Mouse (Mus musculus): Measurements from ENCODE around the gene Ubb. TPM values are rescaled to one million over a fixed set of nuclear protein-coding genes. Genes with fewer than 3 reads are reported as not detected.
A peak's percentile ranks its signal among the peaks of the same experiment; 100 is the strongest.

Ubb gene
- polyA plus RNA-seq, 1 experiment from 2014 or later = 2,820 TPM

DNA sequence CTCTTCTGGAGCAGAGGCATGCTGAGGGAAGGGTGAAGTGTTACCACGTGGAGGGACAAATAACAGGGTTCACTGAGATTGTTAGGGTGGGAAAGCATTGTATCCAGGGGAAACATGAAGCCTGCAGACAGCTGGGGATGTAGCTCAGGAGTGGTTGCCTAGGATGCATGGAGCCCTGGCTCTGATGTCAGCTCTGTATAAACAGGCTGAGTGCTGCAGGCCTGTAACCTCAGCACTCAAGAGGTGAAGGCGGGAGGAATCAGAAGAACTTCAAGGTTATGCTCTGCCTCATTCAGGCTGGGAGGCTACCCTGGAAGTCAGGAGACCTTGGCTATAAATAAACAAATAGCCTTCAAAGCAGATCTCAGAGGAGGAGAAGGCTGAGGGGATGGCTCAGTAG lies 32.0 kb upstream of the Ubb start:
- DNase-seq (ENCODE audit: low spot score) (no peak), ATAC-seq (replicated peaks; ENCODE audit: low FRiP score, low TSS enrichment, low read depth) (no peak)
- Histone ChIP-seq H3K4me2 (ENCODE audit: low read length) (no peak overlapping the region), H3K27ac (ENCODE audit: low read depth) (0 out of 2 replicates have a peak overlapping the region, but pooled peaks have one; percentile 22), H3K27me3 (replicated peaks; ENCODE audit: control insufficient read depth, insufficient read depth, low read length) (no peaks in the 10 kb centered on the region), H3K36me3 (ENCODE audit: control insufficient read depth, insufficient read depth, low read length) (no peaks in the 10 kb centered on the region), H3K9ac (ENCODE audit: low read length) (no peak overlapping the region), H3K9me3 (ENCODE audit: control insufficient read depth, low read length) (no peaks in the 10 kb centered on the region), H3K4me1 (replicated peaks; ENCODE audit: control insufficient read depth, insufficient read depth, low read length) (no peaks in the 10 kb centered on the region), H3K4me3 (ENCODE audit: low read depth, low read length) (no peak overlapping the region)
- 19% methylated on average over 2 of the region's 2 CpGs for WGBS

DNA sequence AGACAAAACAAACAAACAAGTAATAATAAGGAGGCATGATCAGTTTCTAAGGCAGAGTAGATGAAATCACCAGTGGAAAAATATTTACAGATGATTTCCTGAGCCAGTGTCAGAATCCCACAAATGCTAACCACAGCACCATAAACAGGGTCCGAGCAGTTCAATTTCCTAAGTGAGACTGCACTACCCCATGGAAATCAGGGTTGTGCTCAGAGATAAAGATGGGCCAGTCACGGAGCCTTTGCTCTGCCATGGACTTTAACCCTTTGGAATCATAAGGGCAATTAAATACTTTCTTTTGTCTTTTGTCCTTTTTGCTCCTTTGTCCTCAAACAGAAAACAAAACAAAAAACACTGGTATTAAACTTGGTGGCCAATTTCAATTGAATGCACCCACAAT lies 28.7 kb upstream of the Ubb start:
- H3K4me3 ChIP-seq (ENCODE audit: low read depth, low read length) = no peak overlapping the region
- H3K27me3 ChIP-seq (replicated peaks; ENCODE audit: control insufficient read depth, insufficient read depth, low read length) = no peaks in the 10 kb centered on the region
- peaks cover 4% of the 10 kb centered on the region; the same call in 1 of the 2 replicates for H3K36me3 ChIP-seq (ENCODE audit: control insufficient read depth, insufficient read depth, low read length)
- H3K9ac ChIP-seq (ENCODE audit: low read length) = no peak overlapping the region
- DNase-seq (ENCODE audit: low spot score) (no peak), ATAC-seq (replicated peaks; ENCODE audit: low FRiP score, low TSS enrichment, low read depth) (no peak)
- no peaks in the 10 kb centered on the region for H3K9me3 ChIP-seq (ENCODE audit: control insufficient read depth, low read length)
- H3K4me1 ChIP-seq (replicated peaks; ENCODE audit: control insufficient read depth, insufficient read depth, low read length) = no peaks in the 10 kb centered on the region
- 45% methylated on average over 2 of the region's 2 CpGs for WGBS
- no peak overlapping the region for H3K27ac ChIP-seq (ENCODE audit: low read depth)
- H3K4me2 ChIP-seq (ENCODE audit: low read length) = no peak overlapping the region

DNA sequence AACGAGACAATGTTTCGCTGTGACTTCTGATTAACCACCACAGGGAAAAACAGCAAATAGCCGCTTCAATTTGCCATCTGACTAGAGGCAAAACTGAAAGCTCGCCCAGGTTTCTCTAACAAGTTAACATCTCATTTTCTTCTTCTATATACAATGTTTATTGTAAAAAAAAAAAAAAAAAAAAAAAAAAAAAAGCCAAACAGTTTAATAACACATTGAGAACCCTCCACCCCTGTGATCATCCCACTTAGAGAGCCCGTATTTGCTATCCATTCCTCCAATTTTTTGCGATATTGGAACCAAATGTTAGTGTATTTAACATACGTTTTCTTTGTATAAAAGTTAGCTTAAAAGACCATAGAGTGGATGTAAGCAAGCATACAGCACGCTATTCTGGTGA lies 13.9 kb upstream of the Ubb start:
- Histone ChIP-seq H3K27me3 (replicated peaks; ENCODE audit: control insufficient read depth, insufficient read depth, low read length) (0 out of 2 replicates have a peak, but pooled peaks cover 2% of the 10 kb centered on the region), H3K4me2 (ENCODE audit: low read length) (no peak overlapping the region), H3K4me1 (replicated peaks; ENCODE audit: control insufficient read depth, insufficient read depth, low read length) (0 out of 2 replicates have a peak, but pooled peaks cover 4% of the 10 kb centered on the region), H3K36me3 (ENCODE audit: control insufficient read depth, insufficient read depth, low read length) (0 out of 2 replicates have a peak, but pooled peaks cover 5% of the 10 kb centered on the region), H3K9ac (ENCODE audit: low read length) (no peak overlapping the region), H3K27ac (ENCODE audit: low read depth) (no peak overlapping the region), H3K4me3 (ENCODE audit: low read depth, low read length) (no peak overlapping the region), H3K9me3 (ENCODE audit: control insufficient read depth, low read length) (no peaks in the 10 kb centered on the region)
- 85% methylated on average over 8 of the region's 8 CpGs for WGBS
- no peak for ATAC-seq (replicated peaks; ENCODE audit: low FRiP score, low TSS enrichment, low read depth)
- no peak for DNase-seq (ENCODE audit: low spot score)

DNA sequence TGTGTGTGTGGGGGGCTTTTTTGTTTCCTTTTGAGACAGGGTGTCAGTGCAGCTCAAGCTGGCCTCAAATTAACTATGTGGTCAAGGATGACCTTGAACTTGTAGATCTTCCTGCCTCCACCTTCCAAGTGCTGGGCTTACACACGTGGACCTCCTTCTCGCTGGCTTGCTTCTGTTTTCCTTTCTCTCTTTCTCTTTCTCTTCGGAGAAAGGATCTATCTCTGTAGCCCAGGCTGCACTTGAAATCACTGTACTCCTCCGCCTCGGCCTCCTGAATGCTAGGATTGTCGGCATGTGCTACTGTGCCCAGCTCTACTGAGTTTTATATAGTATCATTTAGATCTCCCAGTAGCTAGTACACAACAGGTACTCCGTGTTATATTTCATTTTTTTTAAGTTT lies 13.4 kb upstream of the Ubb start:
- H3K9me3 ChIP-seq (ENCODE audit: control insufficient read depth, low read length) = no peaks in the 10 kb centered on the region
- 0 out of 2 replicates have a peak, but pooled peaks cover 3% of the 10 kb centered on the region for H3K36me3 ChIP-seq (ENCODE audit: control insufficient read depth, insufficient read depth, low read length)
- H3K27ac ChIP-seq (ENCODE audit: low read depth) = no peak overlapping the region
- H3K9ac ChIP-seq (ENCODE audit: low read length) = no peak overlapping the region
- DNase-seq (ENCODE audit: low spot score) (no peak), ATAC-seq (replicated peaks; ENCODE audit: low FRiP score, low TSS enrichment, low read depth) (no peak)
- H3K4me3 ChIP-seq (ENCODE audit: low read depth, low read length) = peak overlapping the region; percentile 68; the same call in 1 of the 2 replicates
- peak overlapping the region; percentile 88 for H3K4me2 ChIP-seq (ENCODE audit: low read length)
- 0 out of 2 replicates have a peak, but pooled peaks cover 4% of the 10 kb centered on the region for H3K4me1 ChIP-seq (replicated peaks; ENCODE audit: control insufficient read depth, insufficient read depth, low read length)
- 0 out of 2 replicates have a peak, but pooled peaks cover 2% of the 10 kb centered on the region for H3K27me3 ChIP-seq (replicated peaks; ENCODE audit: control insufficient read depth, insufficient read depth, low read length)
- 46% methylated on average over 7 of the region's 7 CpGs for WGBS

DNA sequence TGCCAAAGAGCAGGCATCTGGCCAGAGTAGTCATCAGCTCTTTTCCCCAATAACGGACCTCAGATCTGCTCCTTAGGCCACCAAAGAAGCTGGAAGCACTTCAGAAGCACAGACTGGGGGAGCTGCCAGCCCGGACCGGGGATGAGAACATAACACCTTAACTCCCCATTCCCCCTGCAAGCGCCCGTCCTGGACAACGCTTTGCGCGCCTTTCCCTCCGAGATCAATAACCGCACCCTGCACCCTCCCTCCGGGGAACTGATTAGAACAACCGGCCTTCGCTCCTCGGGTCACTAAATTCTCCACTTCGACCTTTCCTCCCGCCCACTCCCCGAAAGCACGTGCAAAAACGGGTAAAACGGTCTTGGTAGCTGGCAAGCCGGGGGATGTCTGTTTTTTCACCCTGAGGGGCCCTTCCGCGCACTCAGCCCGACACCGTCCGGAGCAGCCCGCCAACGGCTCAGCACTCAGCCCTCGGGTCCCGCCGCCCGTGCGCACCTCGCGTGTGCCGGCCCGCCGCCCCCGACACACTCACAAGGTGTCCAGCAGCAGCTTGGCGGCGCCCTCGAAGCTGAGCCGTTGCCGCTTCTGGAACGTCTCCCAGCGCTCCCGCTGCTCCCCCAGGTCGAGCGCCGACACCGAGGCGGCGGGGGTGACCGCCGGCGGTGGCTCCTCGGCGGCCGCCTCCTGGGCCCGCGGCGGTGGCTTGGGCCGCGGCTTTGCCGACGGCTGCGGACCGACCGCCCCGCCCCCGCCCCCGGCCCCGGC lies 12.5 kb upstream of the Ubb start:
- Histone ChIP-seq H3K9ac (ENCODE audit: low read length) (peak overlapping the region; percentile 80), H3K27ac (ENCODE audit: low read depth) (0 out of 2 replicates have a peak overlapping the region, but pooled peaks have one; percentile 34), H3K9me3 (ENCODE audit: control insufficient read depth, low read length) (no peaks in the 10 kb centered on the region), H3K4me1 (replicated peaks; ENCODE audit: control insufficient read depth, insufficient read depth, low read length) (0 out of 2 replicates have a peak, but pooled peaks cover 4% of the 10 kb centered on the region), H3K4me3 (ENCODE audit: low read depth, low read length) (peak overlapping the region; percentile 68), H3K27me3 (replicated peaks; ENCODE audit: control insufficient read depth, insufficient read depth, low read length) (0 out of 2 replicates have a peak, but pooled peaks cover 2% of the 10 kb centered on the region), H3K4me2 (ENCODE audit: low read length) (peak overlapping the region; percentile 88), H3K36me3 (ENCODE audit: control insufficient read depth, insufficient read depth, low read length) (no peaks in the 10 kb centered on the region)
- WGBS = under 1% methylated on average over 72 of the region's 73 CpGs
- peak; percentile 85 for DNase-seq (ENCODE audit: low spot score)
- peak; percentile 90 for ATAC-seq (replicated peaks; ENCODE audit: low FRiP score, low TSS enrichment, low read depth)

DNA sequence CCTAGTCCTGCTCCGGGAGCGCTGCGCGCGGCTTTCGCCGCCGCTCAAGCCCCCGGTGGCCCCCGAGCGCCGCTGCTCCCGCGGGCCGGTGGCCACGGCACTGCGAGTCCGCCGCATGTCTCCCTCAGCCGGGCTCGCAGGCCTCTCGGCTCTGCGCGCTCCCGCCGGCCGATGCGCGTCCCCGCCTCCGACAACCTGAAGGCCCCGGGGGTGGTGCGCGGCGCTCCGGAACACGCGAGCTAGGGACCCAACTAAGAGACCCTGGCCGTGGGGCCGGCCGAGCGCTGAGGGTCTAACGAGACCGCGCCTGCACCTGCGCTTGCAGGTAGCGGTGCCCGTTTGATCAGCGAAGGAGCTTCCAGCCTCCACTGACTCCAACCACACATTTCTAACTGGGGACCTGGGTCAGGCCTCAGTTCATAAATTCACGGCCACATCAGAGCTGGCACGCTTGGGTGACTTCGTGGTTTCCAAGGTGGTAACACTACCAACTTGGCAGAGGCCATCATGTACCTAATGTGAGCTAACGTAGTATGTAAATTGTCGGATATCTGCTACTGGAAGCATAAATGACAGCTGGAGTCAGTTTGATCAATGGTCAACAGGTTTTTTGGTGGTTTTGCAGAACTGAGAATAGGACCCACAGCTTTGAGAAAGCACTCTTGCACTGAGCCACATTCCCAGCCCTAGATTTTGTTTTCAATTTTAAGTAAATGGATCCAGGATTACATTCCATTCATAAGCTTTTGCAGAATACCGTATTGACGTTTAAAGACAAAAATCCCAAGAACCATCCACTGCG lies 11.7 kb upstream of the Ubb start, which contains the start of gene Cenpv:
Gene Cenpv, minus strand, starts transcription at position 173 of the 802 bp plus-strand sequence.
- Histone ChIP-seq H3K27me3 (replicated peaks; ENCODE audit: control insufficient read depth, insufficient read depth, low read length) (0 out of 2 replicates have a peak, but pooled peaks cover 2% of the 10 kb centered on the region), H3K36me3 (ENCODE audit: control insufficient read depth, insufficient read depth, low read length) (no peaks in the 10 kb centered on the region), H3K27ac (ENCODE audit: low read depth) (0 out of 2 replicates have a peak within 1 kb of the TSS, but pooled peaks have one; percentile 34), H3K4me2 (ENCODE audit: low read length) (peak within 1 kb of the TSS; percentile 88), H3K9me3 (ENCODE audit: control insufficient read depth, low read length) (no peaks in the 10 kb centered on the region), H3K9ac (ENCODE audit: low read length) (peak within 1 kb of the TSS; percentile 80), H3K4me1 (replicated peaks; ENCODE audit: control insufficient read depth, insufficient read depth, low read length) (0 out of 2 replicates have a peak, but pooled peaks cover 4% of the 10 kb centered on the region), H3K4me3 (ENCODE audit: low read depth, low read length) (peak within 1 kb of the TSS; percentile 68)
- ATAC-seq (replicated peaks; ENCODE audit: low FRiP score, low TSS enrichment, low read depth) (peak; percentile 83), DNase-seq (ENCODE audit: low spot score) (peak; percentile 89)
- 6% methylated on average over 50 of the region's 57 CpGs for WGBS

DNA sequence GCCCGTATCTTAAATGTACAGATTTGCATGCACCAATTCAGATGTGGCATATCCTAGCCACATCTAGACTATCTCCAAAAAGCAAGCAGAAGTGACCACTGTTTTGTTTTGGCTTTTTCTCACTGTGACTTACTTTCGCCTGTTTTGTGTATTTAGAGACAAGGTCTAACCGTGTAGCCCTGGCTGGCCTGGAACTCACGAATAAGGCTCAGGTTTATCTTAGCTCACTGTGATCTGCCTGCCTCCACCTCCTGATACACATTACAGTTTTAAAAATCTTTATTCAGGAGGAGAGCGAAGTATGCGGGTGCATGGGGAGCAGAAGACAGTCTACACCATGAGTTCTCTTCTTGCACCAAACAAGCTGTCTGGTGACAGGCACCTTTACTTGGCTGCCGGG lies 10.8 kb upstream of the Ubb start:
- no peak overlapping the region for H3K4me2 ChIP-seq (ENCODE audit: low read length)
- WGBS = 84% methylated on average over 7 of the region's 7 CpGs

DNA sequence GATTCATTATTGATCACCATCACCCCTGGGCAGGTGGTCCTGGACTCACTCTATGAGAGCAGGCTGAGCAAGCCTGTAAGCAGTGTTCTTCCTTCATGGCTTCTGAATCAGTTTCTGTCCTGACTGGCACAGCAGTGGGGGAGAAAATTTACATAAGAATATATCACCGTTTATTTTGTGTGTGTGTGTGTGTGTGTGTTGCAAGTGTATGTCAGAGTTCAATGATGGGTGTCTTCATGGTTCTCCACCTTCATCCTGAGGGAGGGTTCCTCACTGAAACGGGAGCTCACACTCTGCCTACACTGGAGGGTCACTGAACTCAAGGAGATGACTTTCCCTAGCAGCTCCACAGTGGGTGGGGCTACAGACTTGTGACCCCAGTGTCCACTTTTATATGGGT lies 10.0 kb upstream of the Ubb start:
- Histone ChIP-seq H3K27me3 (replicated peaks; ENCODE audit: control insufficient read depth, insufficient read depth, low read length) (0 out of 2 replicates have a peak, but pooled peaks cover 2% of the 10 kb centered on the region), H3K4me3 (ENCODE audit: low read depth, low read length) (no peak overlapping the region), H3K27ac (ENCODE audit: low read depth) (no peak overlapping the region), H3K4me2 (ENCODE audit: low read length) (no peak overlapping the region), H3K9ac (ENCODE audit: low read length) (no peak overlapping the region), H3K9me3 (ENCODE audit: control insufficient read depth, low read length) (no peaks in the 10 kb centered on the region), H3K4me1 (replicated peaks; ENCODE audit: control insufficient read depth, insufficient read depth, low read length) (0 out of 2 replicates have a peak, but pooled peaks cover 4% of the 10 kb centered on the region), H3K36me3 (ENCODE audit: control insufficient read depth, insufficient read depth, low read length) (no peaks in the 10 kb centered on the region)
- DNase-seq (ENCODE audit: low spot score) (no peak), ATAC-seq (replicated peaks; ENCODE audit: low FRiP score, low TSS enrichment, low read depth) (no peak)
- 69% methylated on average over 2 of the region's 2 CpGs for WGBS

More for the DNA sequence above, 10.8 kb upstream of the Ubb start:
- 0 out of 2 replicates have a peak, but pooled peaks cover 2% of the 10 kb centered on the region for H3K27me3 ChIP-seq (replicated peaks; ENCODE audit: control insufficient read depth, insufficient read depth, low read length)
- no peak overlapping the region for H3K9ac ChIP-seq (ENCODE audit: low read length)
- no peak overlapping the region for H3K4me3 ChIP-seq (ENCODE audit: low read depth, low read length)
- 0 out of 2 replicates have a peak, but pooled peaks cover 4% of the 10 kb centered on the region for H3K4me1 ChIP-seq (replicated peaks; ENCODE audit: control insufficient read depth, insufficient read depth, low read length)
- H3K36me3 ChIP-seq (ENCODE audit: control insufficient read depth, insufficient read depth, low read length) = no peaks in the 10 kb centered on the region
- ATAC-seq (replicated peaks; ENCODE audit: low FRiP score, low TSS enrichment, low read depth) = no peak
- no peaks in the 10 kb centered on the region for H3K9me3 ChIP-seq (ENCODE audit: control insufficient read depth, low read length)
- no peak for DNase-seq (ENCODE audit: low spot score)
- H3K27ac ChIP-seq (ENCODE audit: low read depth) = no peak overlapping the region
